Mouse (Mus musculus) frontal cortex, postnatal 14 days (tissue): ENCODE measurements around the gene Lrrc43.
A peak's percentile ranks its signal among the peaks of the same experiment; 100 is the strongest.
"Not testable (repeated sequence)": the region's sequence is repeated elsewhere in the genome, so short reads cannot be mapped to it uniquely, and the experiment has no call there.

Experiments used
- DNase-seq, 2 experiments: peaks; one replicate each; pipeline ENCODE4 v3.0.0; 2022; ENCODE audit warnings: low spot score in 2 of 2

Lrrc43 gene

DNA sequence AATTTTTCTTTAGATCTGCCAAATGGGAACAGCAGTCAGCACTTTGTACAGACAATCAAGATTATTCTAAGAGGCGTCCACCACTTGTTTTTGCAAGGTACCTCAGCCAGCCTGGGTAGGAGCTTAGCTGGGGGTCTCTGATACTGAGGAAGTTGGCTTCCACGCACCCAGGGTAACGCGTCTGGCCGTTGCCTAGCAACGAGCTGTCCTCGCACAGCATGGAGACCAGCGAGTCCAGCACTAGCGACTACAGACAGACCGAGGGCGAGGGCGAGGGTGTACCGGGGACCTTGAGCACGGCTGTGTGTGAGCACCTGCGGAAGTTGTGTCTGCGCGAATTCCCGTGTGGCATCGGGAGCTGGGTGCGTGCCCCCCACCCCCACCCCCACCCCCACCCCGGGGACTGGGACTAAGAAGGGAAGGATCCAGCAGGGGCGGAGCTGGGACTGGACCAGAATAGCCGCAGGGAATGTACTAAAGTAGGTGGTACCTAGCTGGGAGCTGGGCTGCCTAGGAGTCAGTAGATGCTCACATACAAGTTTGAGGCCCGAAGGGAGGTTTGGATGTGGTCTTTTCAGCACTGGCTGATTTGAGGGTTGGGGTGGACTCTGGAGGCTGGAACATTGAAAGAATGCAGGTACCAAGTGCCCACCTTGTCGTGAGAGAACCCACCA, at the start of gene Lrrc43, which contains the start of gene Il31:
Gene Lrrc43, plus strand, starts transcription at position 194 of the 674 bp plus-strand sequence.
Gene Il31, minus strand, starts transcription at position 378 of the 674 bp plus-strand sequence.
- no peak for DNase-seq

DNA sequence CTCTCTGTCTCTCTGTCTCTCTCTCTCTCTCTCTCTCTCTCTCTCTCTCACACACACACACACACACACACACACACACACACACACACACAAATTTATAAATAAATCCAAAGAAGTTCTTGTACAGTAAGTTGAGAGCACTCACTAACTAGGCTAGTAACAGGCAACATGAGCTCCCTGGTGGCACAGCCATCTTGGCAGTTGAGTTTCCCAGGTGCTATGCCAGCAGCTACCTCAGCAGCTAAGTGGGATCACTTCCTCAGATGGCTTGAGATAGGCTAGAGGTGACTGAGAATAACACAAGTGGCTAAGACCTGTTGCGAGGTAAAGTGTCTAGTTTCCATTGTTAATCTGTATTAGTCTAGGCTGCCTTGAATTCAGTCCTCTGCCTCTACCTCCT, 49.8 kb upstream of the Lrrc43 start:
- DNase-seq = no peak

DNA sequence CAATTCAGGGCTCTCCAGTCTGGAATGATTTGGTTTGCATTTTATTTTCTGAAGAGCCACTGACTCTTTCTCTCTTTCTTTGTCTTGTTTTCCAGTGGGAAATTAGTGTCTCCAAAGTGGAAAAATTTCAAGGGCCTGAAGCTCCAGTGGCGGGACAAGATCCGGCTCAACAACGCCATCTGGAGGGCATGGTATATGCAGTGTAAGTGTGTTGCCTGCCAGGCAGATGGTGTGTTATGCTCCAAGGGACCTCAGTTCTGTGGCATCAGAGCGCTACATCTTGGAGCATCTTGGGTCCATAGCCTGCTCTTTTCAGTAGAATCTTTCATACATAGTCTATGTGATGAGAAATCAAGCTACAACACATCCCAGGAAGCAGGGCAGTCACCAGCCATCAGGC, 49.2 kb upstream of the Lrrc43 start:
- no peak for DNase-seq

- DNase-seq = no peak
Measured at GRCm38 (mm10) chr5:123440664-123441063, 48.4 kb upstream of the Lrrc43 start.

GRCm38 (mm10) chr5:123442283-123442682, 46.8 kb upstream of the Lrrc43 start:
- DNase-seq = no peak

GRCm38 (mm10) chr5:123444069-123444468, 45.0 kb upstream of the Lrrc43 start:
- peak; percentile 64 to 79 for DNase-seq

- no peak for DNase-seq
Measured at GRCm38 (mm10) chr5:123444849-123445334, 44.2 kb upstream of the Lrrc43 start.

DNA sequence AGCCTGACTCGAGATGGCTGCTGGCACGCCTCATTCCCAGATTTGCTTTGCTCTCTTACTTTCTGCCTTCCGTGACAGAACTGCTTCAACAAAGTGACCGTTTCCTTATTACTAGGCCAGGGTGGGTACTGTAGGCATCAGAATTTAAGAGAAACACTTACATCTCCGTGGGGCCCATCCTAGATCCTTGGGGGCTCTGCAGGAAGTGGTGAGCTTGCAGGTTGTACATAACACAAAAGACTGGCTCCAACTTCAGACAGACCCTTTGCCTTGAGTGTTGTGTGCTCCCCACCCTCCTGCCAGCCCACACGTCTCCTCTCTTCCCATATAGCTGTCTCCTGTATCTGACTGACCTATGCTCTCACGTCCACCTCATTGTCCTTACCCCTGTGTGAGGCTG, 37.2 kb upstream of the Lrrc43 start:
- no peak for DNase-seq

GRCm38 (mm10) chr5:123461420-123461819, 27.7 kb upstream of the Lrrc43 start:
- DNase-seq = no peak

GRCm38 (mm10) chr5:123464638-123465037, 24.5 kb upstream of the Lrrc43 start:
- DNase-seq = no peak

DNA sequence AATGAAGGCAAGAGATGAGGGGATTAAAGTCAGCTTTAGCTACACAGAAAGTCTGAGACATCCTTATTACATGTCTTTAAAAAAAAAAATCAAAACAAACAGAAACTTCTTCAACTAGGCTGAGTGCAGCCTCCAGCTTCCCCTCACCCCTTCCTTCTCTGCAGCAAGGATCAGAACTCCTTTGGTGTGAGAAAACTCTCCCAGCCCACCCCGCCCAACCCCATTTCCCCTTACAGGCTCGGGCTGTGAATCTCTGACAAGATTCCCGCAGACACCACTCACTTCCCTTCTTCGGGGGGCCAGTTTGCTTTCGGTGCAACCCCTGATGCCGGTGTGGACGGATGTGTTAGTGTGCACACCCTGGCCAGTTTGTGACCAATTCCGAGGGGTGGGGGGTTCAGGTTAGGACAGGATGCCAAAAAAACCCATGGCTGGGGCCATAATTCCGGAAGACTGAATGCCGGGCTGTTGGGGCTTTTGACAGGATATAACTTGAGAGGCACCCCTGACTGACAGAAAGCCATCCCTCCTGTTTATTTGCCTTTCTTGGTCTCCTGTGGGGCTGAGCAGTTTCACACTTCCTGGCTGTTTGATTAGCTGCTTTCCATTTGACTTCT, 18.2 kb upstream of the Lrrc43 start:
- DNase-seq = no peak

GRCm38 (mm10) chr5:123473817-123474216, 15.3 kb upstream of the Lrrc43 start:
- DNase-seq = no peak

DNA sequence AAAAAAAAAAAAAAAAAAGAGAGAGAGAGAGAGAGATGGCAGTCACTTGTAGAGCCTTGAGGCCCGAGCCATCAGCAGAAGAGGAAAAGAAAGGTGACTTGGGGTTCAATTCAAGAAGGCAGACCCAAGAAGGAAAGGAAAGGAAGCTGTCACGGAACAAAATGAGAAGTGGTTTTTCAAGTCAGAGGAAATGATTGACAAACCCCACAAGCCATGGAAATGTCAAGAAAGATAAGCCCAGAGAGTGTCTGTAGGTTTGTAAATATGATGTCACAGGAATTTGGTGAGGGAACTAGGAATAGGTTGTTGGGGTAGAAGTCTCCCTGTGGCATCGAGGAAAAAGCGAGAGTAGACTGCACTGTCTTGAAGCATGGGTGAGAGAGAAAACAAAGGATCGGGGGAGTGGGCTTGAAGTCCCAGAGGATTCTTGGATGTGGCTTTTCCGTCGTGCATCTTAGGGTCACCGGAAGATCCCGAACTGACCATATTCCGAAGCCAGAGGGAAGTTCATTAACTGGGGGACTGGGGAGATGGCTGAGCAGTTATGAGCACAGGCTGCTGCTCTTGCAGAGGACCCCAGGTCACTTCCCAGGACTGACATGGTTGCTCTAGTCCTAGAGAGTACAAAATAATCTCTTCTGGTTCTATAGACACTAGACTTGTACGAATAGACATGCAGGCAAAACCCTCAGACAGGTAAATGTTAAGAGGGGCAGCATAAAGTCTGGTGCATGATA, 1.3 kb upstream of the Lrrc43 start:
- no peak for DNase-seq

DNA sequence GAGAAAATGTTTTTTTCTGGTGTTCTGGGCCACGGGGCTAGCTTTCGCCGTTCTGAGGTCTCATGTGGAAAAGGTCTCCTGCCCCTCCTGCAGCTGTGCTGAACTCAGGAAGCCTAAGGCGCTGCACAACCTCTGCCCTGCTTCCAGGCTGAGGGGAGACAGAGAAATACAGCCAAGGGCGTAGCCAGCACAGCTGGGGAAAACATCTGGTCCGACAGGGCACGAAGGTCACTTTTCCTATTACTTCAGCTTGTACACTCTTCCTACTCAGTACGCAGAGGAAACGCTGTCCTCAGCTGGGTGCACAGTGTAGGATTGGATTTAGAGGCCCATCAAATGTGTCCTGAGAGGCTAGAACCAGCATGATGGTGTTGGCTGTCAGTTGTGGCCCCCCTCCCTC, 830 bp downstream of the Lrrc43 start:
- no peak for DNase-seq

GRCm38 (mm10) chr5:123499717-123500116, 10.6 kb downstream of the Lrrc43 start:
- DNase-seq = peak in 1 of 2 experiments; percentile 37

DNA sequence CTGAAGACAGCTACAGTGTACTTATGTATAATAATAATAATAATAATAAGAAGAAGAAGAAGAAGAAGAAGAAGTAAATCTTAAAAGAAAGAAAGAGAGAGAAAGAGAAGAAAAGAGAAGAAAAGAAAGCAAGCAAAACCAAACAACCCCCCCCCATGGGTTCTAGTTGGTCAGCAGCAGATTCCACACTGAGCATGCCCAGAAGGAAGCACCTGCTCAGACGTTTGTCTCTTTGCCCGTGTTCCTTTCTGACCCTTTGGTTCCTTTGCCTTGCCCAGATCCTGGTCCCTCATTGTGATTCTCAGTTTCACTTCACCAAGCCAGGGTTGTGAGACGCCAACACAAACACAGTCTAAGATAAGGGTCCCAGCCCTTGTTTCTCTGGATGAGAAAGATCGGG, 12.9 kb downstream of the Lrrc43 start:
- no peak for DNase-seq

DNA sequence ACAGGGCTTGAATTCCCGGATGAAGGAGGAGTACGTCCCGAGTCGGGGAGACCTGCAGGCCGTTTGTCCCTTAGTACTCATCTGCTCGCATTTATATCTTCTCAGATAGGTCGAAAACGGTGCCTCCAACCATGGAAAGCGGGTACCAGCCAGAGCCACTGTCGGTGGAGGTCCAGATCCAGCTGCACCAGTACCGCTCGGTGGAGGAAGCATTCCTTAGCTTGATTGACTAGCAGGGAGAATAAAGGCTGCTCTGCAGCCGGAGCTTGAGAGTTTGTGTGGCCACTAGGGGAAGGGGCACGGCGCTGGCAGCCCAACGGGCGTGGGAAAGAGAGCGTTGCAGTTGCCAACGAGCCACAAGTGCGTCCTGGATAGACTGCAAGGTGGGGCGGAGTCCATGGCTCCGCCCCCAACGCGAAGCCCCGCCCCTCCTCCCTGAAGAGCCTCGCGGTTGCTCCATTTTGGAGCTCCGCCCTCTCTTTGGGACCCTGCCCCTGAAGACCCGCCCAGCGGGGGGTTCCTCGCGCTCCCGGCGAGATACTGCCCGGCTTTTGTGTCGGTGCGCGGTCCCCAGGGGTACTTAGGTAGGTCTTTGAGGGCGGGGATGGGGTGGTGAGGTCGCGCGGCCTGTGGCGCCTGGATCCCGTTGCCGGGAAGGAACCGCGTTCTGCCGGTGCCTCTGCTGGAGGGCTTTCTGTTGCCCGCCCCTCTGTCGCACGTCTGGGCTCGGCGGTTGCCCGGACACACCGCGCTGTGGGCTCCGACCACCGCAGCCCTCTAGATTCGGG, 19.0 kb downstream of the Lrrc43 start:
- peak; percentile 76 for DNase-seq

- no peak for DNase-seq
Measured at GRCm38 (mm10) chr5:123508921-123509320, 19.8 kb downstream of the Lrrc43 start.

GRCm38 (mm10) chr5:123510160-123510559, 21.1 kb downstream of the Lrrc43 start, which contains the start of gene B3gnt4:
TSS of gene B3gnt4 (plus strand) at chr5:123510460.
- DNase-seq = no peak

- not testable (repeated sequence) for DNase-seq
Measured at GRCm38 (mm10) chr5:123511426-123511825, 22.3 kb downstream of the Lrrc43 start.

GRCm38 (mm10) chr5:123512102-123512501, 23.0 kb downstream of the Lrrc43 start:
- no peak for DNase-seq

DNA sequence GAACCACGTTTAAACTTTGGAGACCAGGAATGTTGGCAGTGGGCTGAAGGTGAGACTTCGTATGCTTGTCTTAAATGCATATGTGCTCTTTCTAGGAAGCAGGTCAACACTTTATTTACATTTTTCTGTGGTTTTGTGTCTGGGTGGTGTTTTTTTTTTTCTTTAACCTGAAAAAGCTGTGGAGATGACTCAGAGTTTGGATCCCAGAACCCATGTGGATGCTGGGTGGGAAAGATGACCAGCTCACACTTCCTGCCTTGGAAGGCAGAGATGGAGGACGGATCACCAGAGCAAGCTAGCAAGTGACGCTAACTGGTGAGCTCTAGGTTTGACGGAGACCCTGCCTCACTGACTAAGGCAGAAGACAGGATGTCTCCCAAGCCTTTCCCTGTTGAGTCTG, 25.8 kb downstream of the Lrrc43 start:
- DNase-seq = no peak
